Mouse (Mus musculus): Measurements from ENCODE around the gene Slc12a8.

DNA sequence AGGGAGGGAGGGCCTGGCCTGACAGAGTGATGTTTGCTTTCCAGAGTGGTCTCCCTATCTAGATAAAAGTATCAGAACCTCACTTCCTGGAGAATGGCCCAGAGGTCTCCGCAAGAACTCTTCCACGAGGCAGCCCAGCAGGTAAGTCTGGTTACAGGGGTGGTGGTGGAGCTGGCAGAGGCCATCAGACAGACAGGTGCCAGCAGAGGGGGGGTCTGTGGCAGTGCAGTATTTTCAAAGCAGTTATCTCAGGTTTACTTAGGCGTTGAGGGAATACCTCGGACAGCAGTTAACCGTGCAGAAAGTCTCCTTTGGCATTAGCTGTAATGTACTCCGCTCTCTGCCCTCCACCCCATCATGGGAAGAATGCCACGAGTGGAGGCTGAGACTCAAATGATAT, 1.1 kb downstream of the Slc12a8 start:
- no peak for TF ChIP-seq ZNF384 (IDR thresholded peaks at IDR 0.05; ENCODE audit: low read depth, low read length)
- TF ChIP-seq CHD2 (IDR thresholded peaks at IDR 0.05; ENCODE audit: low read depth, low read length): no peak
- no peak for TF ChIP-seq MAFK (IDR thresholded peaks at IDR 0.05; ENCODE audit: insufficient read depth, low read depth, low read length)
- no peak for TF ChIP-seq HCFC1 (IDR thresholded peaks at IDR 0.05; ENCODE audit: borderline replicate concordance, insufficient read depth, low read length)
- TF ChIP-seq ZC3H11A (IDR thresholded peaks at IDR 0.05; ENCODE audit: borderline replicate concordance, low read depth, low read length): no peak

Data from ES-E14 (cell line).